Mouse (Mus musculus) forebrain, embryonic 16.5 days (tissue): ENCODE data around the gene Katnal1. TPM values are rescaled to one million over a fixed set of nuclear protein-coding genes. Genes with fewer than 3 reads are reported as not detected.

Experiments used
- ATAC-seq: fragments of 200-750 bp; cut with Nextera tagmentation; 2 replicates; pipeline ENCODE4 v1.8.0; 2017; ENCODE audit warnings: mild to moderate bottlenecking, moderate library complexity
- H3K27ac ChIP-seq: fragments of 300-500 bp; sonication (generic); 2 replicates; pipeline ENCODE4 v1.5.1; 2014; ENCODE audit warnings: low read length, control low read depth
- H3K27me3 ChIP-seq: fragments of 300-500 bp; sonication (generic); replicated peaks from 2 replicates; pipeline ENCODE4 v1.6.1; 2014; ENCODE audit warnings: low read length; ENCODE audit not compliant: control insufficient read depth, insufficient read depth
- H3K36me3 ChIP-seq: fragments of 300-500 bp; sonication (generic); 2 replicates; pipeline ENCODE4 v1.6.1; 2014; ENCODE audit not compliant: control insufficient read depth, insufficient read depth
- H3K4me1 ChIP-seq: fragments of 300-500 bp; sonication (generic); replicated peaks from 2 replicates; pipeline ENCODE4 v1.6.1; 2014; ENCODE audit warnings: low read length; ENCODE audit not compliant: control insufficient read depth, insufficient read depth
- H3K4me2 ChIP-seq: fragments of 300-500 bp; sonication (generic); 2 replicates; pipeline ENCODE4 v1.6.1; 2014; ENCODE audit warnings: mild to moderate bottlenecking, low read length, control low read depth
- H3K4me3 ChIP-seq: fragments of 300-500 bp; sonication (generic); replicated peaks from 2 replicates; pipeline ENCODE4 v1.5.1; 2014; ENCODE audit warnings: mild to moderate bottlenecking, low read length, control low read depth
- H3K9ac ChIP-seq: fragments of 300-500 bp; sonication (generic); replicated peaks from 2 replicates; pipeline ENCODE4 v1.6.1; 2014; ENCODE audit warnings: low read depth, low read length, control low read depth
- H3K9me3 ChIP-seq: fragments of 300-500 bp; sonication (generic); 2 replicates; pipeline ENCODE4 v1.6.1; 2016; ENCODE audit warnings: low read length; ENCODE audit not compliant: control insufficient read depth
- WGBS: fragments of 180-500 bp; shearing (Covaris S2); extraction: QIAGEN DNeasy Blood & Tissue Kit; methylation state at CpG from one replicate; pipeline ENCODE4 v1.1.7; 2014; 5-methylcytosine and 5-hydroxymethylcytosine counted together
- polyA plus RNA-seq: library from polyadenylated mRNA; unstranded; fragments of >200 nt; fragmentation: Nextera tagmentation; extraction: Ambion mirVana; gene quantifications from 2 replicates; pipeline ENCODE4 v1.2.1, GENCODE M21; 2015

Katnal1 gene
- polyA plus RNA-seq, 1 experiment from 2014 or later = 44.3 TPM

DNA sequence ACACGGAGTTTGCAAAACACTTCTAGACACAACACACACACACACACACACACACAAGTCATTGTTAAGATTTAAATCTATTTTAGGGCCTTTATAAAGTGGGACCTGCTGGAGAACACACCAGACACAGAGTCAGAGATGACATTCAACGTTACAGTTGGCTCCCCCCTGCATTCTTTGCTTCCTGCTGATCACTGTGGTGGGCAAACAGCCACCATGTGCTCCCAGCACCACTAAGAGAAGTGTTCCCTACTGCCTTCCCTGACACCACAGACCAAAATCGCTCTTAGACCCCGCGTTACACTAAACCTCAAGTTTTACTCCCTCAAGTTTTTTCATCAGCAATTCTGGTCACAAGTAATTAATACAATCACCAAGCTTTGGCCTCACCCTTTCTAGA lies 39.1 kb upstream of the Katnal1 start:
- WGBS = 81% methylated on average over 5 of the region's 5 CpGs
- Histone ChIP-seq H3K36me3 (no peaks in the 10 kb centered on the region), H3K4me1 (peaks cover 23% of the 10 kb centered on the region), H3K4me2 (no peak overlapping the region), H3K9me3 (no peaks in the 10 kb centered on the region), H3K9ac (no peak overlapping the region), H3K27me3 (no peaks in the 10 kb centered on the region), H3K4me3 (no peak overlapping the region), H3K27ac (no peak overlapping the region)
- no peak for ATAC-seq

DNA sequence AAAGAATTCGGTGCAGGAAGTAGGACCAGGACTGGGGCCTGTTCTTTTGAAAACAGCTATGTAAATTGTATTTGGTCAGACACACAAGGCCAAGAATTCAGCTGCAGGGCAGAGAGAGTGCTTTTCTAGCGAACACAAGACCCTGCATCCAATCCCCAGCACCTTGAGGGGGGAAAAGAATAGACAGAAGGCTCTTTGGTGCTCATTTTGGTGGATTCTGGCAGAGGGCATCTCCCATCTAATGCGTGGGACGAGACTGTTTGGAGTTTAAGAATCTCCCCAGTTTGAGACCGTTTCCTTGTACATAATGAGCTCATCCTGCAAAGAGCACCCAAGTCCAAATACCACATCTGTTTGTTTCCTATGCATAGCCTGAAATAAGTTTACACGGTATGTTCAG lies 37.3 kb upstream of the Katnal1 start:
- no peaks in the 10 kb centered on the region for H3K27me3 ChIP-seq
- H3K4me1 ChIP-seq = peaks cover 19% of the 10 kb centered on the region
- 0 out of 2 replicates have a peak overlapping the region, but pooled peaks have one; percentile 18 for H3K9ac ChIP-seq
- no peak for ATAC-seq
- WGBS = 53% methylated on average over 6 of the region's 6 CpGs
- H3K9me3 ChIP-seq = no peaks in the 10 kb centered on the region
- no peaks in the 10 kb centered on the region for H3K36me3 ChIP-seq
- no peak overlapping the region for H3K4me3 ChIP-seq
- peak overlapping the region; percentile 82 for H3K27ac ChIP-seq
- peak overlapping the region; percentile 29 for H3K4me2 ChIP-seq

DNA sequence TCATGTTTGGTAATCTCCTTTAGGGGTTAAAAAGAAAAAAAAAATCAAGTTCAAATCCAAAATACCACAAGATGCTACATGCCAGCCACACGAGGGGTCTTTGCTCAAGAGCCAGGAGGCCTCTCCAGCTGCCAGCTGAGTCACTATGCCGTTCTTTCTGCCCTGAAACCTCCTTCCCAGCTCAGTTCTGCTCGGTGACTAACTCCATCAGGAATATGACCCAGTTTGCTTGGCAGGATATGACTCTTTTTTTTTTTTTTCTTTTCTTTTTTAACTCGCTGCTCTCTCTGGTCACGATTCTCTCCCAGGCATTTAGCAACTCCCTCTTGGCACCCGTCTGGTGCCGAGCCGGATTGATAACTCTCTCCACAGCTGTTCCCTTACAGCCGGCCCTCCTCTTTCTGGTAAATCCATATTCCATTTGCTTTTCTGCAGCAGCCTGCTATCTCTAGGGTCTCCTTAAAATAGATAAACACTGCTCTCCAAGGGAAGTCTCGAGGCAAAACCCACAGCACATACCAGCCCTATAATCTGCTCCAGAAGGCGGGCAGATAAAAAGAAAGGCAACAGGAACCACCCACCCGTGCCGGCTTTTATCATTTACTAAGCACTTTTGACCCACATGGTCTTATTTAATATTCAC lies 36.7 kb upstream of the Katnal1 start:
- H3K36me3 ChIP-seq = no peaks in the 10 kb centered on the region
- H3K27ac ChIP-seq = peak overlapping the region; percentile 82
- H3K4me2 ChIP-seq = peak overlapping the region; percentile 29
- no peak overlapping the region for H3K4me3 ChIP-seq
- 27% methylated on average over 13 of the region's 13 CpGs for WGBS
- H3K9ac ChIP-seq = 0 out of 2 replicates have a peak overlapping the region, but pooled peaks have one; percentile 18
- H3K27me3 ChIP-seq = no peaks in the 10 kb centered on the region
- ATAC-seq = peak; percentile 69
- no peaks in the 10 kb centered on the region for H3K9me3 ChIP-seq
- peaks cover 19% of the 10 kb centered on the region for H3K4me1 ChIP-seq

DNA sequence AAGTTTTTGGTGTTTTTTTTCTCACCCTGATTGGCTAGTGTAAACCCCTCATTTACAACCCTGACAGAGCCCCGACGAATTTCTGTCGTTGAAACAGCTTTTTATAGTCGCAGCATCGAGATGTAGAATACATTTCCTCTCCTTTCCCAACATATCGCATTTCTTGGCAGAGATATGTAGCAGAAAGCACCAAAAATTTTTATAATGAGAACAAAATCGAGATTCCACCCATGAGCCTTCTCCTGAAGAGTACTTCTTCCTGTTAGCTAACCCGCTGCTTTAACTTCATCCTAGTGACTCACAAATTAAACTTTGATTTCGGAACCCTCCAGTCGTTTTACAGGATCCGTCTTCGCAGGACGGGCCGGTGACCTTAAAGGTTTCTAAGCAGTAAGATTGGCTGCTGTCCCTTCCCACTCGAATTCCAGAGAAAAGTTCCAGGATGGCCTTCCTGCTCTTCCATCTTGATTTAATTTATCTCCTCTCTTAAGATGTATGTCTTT lies 36.0 kb upstream of the Katnal1 start:
- Histone ChIP-seq H3K36me3 (no peaks in the 10 kb centered on the region), H3K27ac (peak overlapping the region; percentile 82), H3K27me3 (no peaks in the 10 kb centered on the region), H3K4me1 (peaks cover 19% of the 10 kb centered on the region), H3K9ac (no peak overlapping the region), H3K4me2 (peak overlapping the region; percentile 29; the same call in 1 of the 2 replicates), H3K4me3 (no peak overlapping the region), H3K9me3 (no peaks in the 10 kb centered on the region)
- WGBS = 72% methylated on average over 15 of the region's 15 CpGs
- ATAC-seq = peak; percentile 43

DNA sequence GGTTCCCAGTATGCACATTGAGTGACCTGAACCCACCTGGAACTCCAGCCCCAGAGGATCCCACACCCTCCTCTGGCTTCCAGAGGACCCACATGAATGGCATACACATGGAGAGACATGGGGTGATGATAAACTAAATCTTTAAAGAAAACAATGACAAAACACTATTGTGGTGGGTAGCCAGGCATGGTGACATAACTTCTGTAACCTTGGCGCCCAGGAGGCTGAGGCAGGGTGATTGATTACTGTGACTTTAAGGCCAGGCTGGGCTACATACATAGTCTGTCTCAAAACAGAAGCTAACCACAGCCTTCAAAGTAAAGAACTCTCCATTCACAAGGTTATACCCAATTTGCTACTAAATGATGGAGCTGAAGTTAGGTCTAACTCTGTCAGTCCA lies 35.1 kb upstream of the Katnal1 start:
- H3K27ac ChIP-seq = peak overlapping the region; percentile 49
- no peaks in the 10 kb centered on the region for H3K36me3 ChIP-seq
- no peaks in the 10 kb centered on the region for H3K27me3 ChIP-seq
- peaks cover 28% of the 10 kb centered on the region for H3K4me1 ChIP-seq
- H3K9me3 ChIP-seq = no peaks in the 10 kb centered on the region
- 76% methylated on average over 1 of the region's 1 CpGs for WGBS
- no peak for ATAC-seq
- H3K4me2 ChIP-seq = no peak overlapping the region
- H3K4me3 ChIP-seq = no peak overlapping the region
- H3K9ac ChIP-seq = no peak overlapping the region

DNA sequence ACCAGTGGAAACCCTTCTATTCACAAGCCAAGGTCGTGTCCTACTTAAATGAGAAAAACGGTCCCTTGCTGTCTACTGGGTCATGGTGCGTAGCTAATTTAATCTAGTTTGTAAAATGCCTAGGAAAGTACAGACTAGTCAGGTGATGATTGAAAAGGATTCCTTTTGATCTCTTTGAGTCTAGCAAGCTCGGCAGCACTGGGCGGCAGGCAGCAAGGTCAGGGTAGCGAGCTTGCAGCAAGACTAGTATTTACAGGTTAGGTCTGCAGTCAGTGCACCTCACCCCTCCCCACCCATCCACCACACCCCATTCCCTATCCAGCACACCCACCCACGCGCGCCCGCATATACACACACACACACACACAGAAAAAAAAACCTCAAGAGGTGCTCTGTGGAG lies 31.1 kb upstream of the Katnal1 start:
- Histone ChIP-seq H3K9me3 (no peaks in the 10 kb centered on the region), H3K27me3 (no peaks in the 10 kb centered on the region), H3K4me3 (no peak overlapping the region), H3K4me1 (peaks cover 16% of the 10 kb centered on the region), H3K9ac (no peak overlapping the region), H3K27ac (no peak overlapping the region), H3K36me3 (no peaks in the 10 kb centered on the region), H3K4me2 (no peak overlapping the region; the same call in 1 of the 2 replicates)
- no peak for ATAC-seq
- 66% methylated on average over 10 of the region's 10 CpGs for WGBS

DNA sequence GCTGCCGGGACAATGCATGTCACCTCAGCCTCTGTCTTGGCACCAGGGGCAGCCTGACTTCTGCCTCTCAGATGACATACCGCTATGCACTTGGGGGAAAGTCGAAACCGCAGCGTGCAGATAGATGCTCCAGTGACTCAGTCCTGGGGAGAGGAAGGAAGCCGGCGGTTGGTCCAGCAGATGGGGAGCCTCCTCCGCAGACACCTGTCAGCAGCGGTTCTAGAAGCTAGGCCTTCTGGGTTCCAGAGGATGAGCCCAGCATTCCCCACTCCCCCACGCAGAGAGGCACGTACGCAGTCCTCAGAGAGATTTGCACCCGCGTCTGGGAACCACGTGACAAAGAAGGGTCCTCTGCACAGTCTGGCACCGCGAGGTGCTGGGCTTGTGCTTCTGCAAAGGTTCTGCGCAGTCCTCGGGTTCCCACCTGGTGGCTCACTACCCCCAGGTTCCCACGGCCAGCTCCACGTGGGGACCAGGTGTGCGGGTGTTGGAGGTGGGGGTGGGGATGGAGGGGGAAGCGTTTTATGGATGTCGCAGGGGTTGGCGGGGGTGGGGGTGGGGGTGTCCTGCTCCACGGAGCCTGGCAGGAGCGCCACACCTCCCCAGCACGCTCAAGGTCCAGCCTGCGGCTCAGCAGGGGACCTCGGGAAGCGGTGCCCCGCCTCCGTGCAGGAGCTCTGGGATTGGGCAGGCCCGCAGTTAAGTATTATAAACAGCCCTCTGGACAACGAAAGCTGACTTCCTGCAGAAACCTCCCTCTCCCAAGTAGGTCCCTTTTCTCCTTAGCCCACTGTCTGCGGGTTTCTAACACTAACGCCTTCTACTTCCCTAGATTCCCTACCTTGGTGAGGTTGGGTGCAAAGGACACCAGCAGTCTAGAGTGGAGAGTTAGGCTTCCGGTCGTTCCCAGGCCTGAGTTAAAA lies 30.2 kb upstream of the Katnal1 start:
- WGBS = 2% methylated on average over 38 of the region's 39 CpGs
- Histone ChIP-seq H3K36me3 (no peaks in the 10 kb centered on the region), H3K9me3 (no peaks in the 10 kb centered on the region), H3K4me1 (peaks cover 13% of the 10 kb centered on the region), H3K4me3 (peak overlapping the region; percentile 48), H3K9ac (peak overlapping the region; percentile 57), H3K27me3 (no peaks in the 10 kb centered on the region), H3K27ac (no peak overlapping the region), H3K4me2 (peak overlapping the region; percentile 86)
- ATAC-seq = peak; percentile 81

DNA sequence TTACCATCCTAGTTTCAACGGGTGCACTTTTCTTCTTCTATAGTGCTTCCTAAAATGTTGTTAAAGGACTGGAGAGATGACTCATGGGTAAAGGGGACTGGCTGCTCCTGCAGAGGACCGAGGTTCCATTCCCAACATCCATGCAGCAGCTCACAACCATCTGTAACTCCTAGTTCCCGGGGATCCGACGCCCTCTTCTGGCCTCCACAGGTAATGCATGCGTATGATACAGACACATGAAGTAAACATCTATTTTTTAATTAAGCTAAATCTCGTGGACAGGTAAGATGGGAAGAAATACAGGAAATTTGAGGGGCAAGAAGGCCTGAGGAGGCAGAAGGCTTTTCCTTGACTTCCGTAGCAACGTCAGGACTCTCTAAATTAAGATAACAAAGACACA lies 29.2 kb upstream of the Katnal1 start:
- Histone ChIP-seq H3K27ac (no peak overlapping the region), H3K9ac (no peak overlapping the region), H3K27me3 (no peaks in the 10 kb centered on the region), H3K9me3 (no peaks in the 10 kb centered on the region), H3K36me3 (no peaks in the 10 kb centered on the region), H3K4me2 (no peak overlapping the region), H3K4me1 (peaks cover 13% of the 10 kb centered on the region), H3K4me3 (no peak overlapping the region)
- 39% methylated on average over 9 of the region's 9 CpGs for WGBS
- ATAC-seq = no peak

DNA sequence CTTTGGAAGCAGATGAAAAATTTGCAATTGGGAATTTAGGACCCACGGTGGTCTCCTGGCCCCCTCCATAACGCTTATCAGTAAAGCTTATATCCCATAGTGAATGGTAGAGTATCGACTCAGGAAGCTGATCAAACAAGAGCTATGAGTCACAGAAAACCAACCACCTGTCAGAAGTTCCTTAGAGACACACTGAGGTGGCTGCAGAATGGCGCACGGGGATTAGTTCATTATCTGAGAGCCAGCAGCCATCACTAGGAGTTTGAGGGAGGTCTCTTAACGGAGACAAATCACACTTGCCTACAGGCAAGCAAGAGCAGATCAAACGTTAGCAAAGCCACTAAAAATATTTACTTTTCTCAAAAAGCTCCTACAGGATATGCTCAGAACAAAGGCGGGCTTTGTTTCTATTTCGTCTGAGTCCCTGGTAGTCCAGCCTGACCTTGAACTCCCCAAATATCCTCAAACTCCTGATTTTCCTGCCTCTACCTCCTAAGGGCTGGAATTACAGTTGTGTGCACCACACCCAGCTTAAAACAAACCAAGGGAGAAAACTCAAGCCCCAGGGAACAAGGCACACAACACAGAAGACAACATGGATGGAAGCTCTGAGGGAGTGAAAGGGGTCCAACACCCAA lies 27.9 kb upstream of the Katnal1 start:
- WGBS = 68% methylated on average over 9 of the region's 9 CpGs
- Histone ChIP-seq H3K36me3 (no peaks in the 10 kb centered on the region), H3K4me1 (peaks cover 13% of the 10 kb centered on the region), H3K4me3 (no peak overlapping the region), H3K27ac (no peak overlapping the region), H3K4me2 (no peak overlapping the region), H3K9me3 (no peaks in the 10 kb centered on the region), H3K27me3 (no peaks in the 10 kb centered on the region), H3K9ac (no peak overlapping the region)
- no peak for ATAC-seq
